Mouse (Mus musculus) ES-E14 (cell line): ENCODE results near the gene Olfr287. TPM values are rescaled to one million over a fixed set of nuclear protein-coding genes. Genes with fewer than 3 reads are reported as not detected.

Experiments
- DNase-seq: peaks from one replicate; pipeline ENCODE4 v3.0.0-alpha.2; 2013; ENCODE audit warnings: low read depth, low spot score
- H3K27ac ChIP-seq: 2 replicates; pipeline ENCODE4 v1.5.1; 2012; ENCODE audit warnings: low read depth, mild to moderate bottlenecking, low read length, moderate library complexity, mixed read lengths; ENCODE audit not compliant: poor library complexity, insufficient read depth, severe bottlenecking
- H3K36me3 ChIP-seq: 2 replicates; pipeline ENCODE4 v1.6.1; 2012; ENCODE audit warnings: mild to moderate bottlenecking, low read length, moderate library complexity, mixed read lengths; ENCODE audit not compliant: control insufficient read depth, poor library complexity, insufficient read depth, severe bottlenecking
- H3K4me1 ChIP-seq, 2 experiments: fragments of 150-350 bp in 1 of 2; sonication (generic) in 1 of 2; 2 replicates each; pipeline ENCODE4 v1.6.1; 2012; ENCODE audit warnings: low read length in 2 of 2, mild to moderate bottlenecking in 1 of 2, mixed read lengths in 1 of 2; ENCODE audit not compliant: control insufficient read depth in 2 of 2, insufficient read depth in 2 of 2, poor library complexity in 1 of 2
- H3K4me3 ChIP-seq, 2 experiments: fragments of 150-350 bp in 1 of 2; sonication (generic) in 1 of 2; 2 replicates each; pipeline ENCODE4 v1.5.1; 2012; ENCODE audit warnings: low read length in 2 of 2, low read depth in 1 of 2, mild to moderate bottlenecking in 1 of 2, mixed read lengths in 1 of 2; ENCODE audit not compliant: insufficient read depth in 1 of 2, poor library complexity in 1 of 2, severe bottlenecking in 1 of 2
- H3K9ac ChIP-seq: 2 replicates; pipeline ENCODE4 v1.6.1; 2012; ENCODE audit warnings: low read depth, mild to moderate bottlenecking, low read length, mixed read lengths; ENCODE audit not compliant: poor library complexity, insufficient read depth, severe bottlenecking
- H3K9me3 ChIP-seq: fragments of 150-350 bp; sonication (generic); 2 replicates; pipeline ENCODE4 v1.6.1; 2012; ENCODE audit warnings: low read depth, mild to moderate bottlenecking, low read length; ENCODE audit not compliant: control insufficient read depth, insufficient read depth
- CHD2 ChIP-seq: IDR thresholded peaks from 2 replicates; pipeline ENCODE4 v1.6.1; 2014; ENCODE audit warnings: mild to moderate bottlenecking, low read depth, low read length, inconsistent platforms
- HCFC1 ChIP-seq: IDR thresholded peaks from 2 replicates; pipeline ENCODE4 v1.6.1; 2012; ENCODE audit warnings: low read length, inconsistent platforms, borderline replicate concordance; ENCODE audit not compliant: insufficient read depth
- MAFK ChIP-seq: IDR thresholded peaks from 2 replicates; pipeline ENCODE4 v1.6.1; 2014; ENCODE audit warnings: mild to moderate bottlenecking, low read depth, low read length, inconsistent platforms; ENCODE audit not compliant: insufficient read depth
- ZC3H11A ChIP-seq: IDR thresholded peaks from 2 replicates; pipeline ENCODE4 v1.6.1; 2012; ENCODE audit warnings: low read depth, mild to moderate bottlenecking, inconsistent platforms, low read length, borderline replicate concordance
- ZNF384 ChIP-seq: IDR thresholded peaks from 2 replicates; pipeline ENCODE4 v1.6.1; 2012; ENCODE audit warnings: low read depth, low read length, inconsistent platforms
- in situ Hi-C, 2 experiments: fragments of 600-800 bp; cut with MboI; formaldehyde crosslinking; loops; one replicate each; pipeline ENCODE4 v1.15.1; 2025; ENCODE audit warnings: low sequenced_read_pairs in 2 of 2, inconsistent platforms in 1 of 2; ENCODE audit not compliant: unreplicated experiment in 2 of 2
- total RNA-seq: library from RNA; depleted of rRNA; stranded (reverse); fragments of 300-350 nt; gene quantifications from 2 replicates; pipeline ENCODE4 v1.2.3, GENCODE M21; 2012; rRNA removed

The Olfr287 gene
- total RNA-seq, 1 experiment = not detected

GRCm38 (mm10) chr15:98161026-98161805, 59.6 kb downstream of the Olfr287 start:
- Histone ChIP-seq H3K27ac (no peak overlapping the region), H3K9ac (no peak overlapping the region), H3K4me3 (no peak overlapping the region), H3K9me3 (no peaks in the 10 kb centered on the region), H3K4me1 (peaks cover 0 to 8% of the 10 kb centered on the region in 2 experiments; a peak in 2 of 4 replicates), H3K36me3 (no peaks in the 10 kb centered on the region)
- in situ Hi-C loops = no loop called here
- TF ChIP-seq HCFC1 = no peak
- TF ChIP-seq ZNF384 = no peak
- TF ChIP-seq MAFK = no peak
- TF ChIP-seq ZC3H11A = no peak
- TF ChIP-seq CHD2 = no peak
- no peak for DNase-seq

- in situ Hi-C loops = no loop called here
- H3K27ac ChIP-seq = no peak overlapping the region
- peaks cover 0 to 12% of the 10 kb centered on the region in 2 experiments; a peak in 2 of 4 replicates for H3K4me1 ChIP-seq
- H3K36me3 ChIP-seq = no peaks in the 10 kb centered on the region
- TF ChIP-seq MAFK (no peak), HCFC1 (no peak), ZNF384 (no peak), ZC3H11A (no peak), CHD2 (no peak)
- no peak overlapping the region for H3K9ac ChIP-seq
- H3K9me3 ChIP-seq = no peaks in the 10 kb centered on the region
- no peak overlapping the region for H3K4me3 ChIP-seq
- DNase-seq = no peak
Observed at GRCm38 (mm10) chr15:98157253-98157652, 63.6 kb downstream of the Olfr287 start.

Other genes starting within 250 kb of the Olfr287 start
- 9.5 and 10.9 TPM in 2 replicates for gene Col2a1, start 216.4 kb downstream of the Olfr287 start, total RNA-seq
- gene Pfkm, start 128.5 kb downstream of the Olfr287 start, total RNA-seq = 18.3 and 18.5 TPM in 2 replicates
- 20.5 and 27.2 TPM in 2 replicates for gene Senp1, start 127.3 kb downstream of the Olfr287 start, total RNA-seq
- 9.0 and 12.5 TPM in 2 replicates for gene Asb8, start 55.4 kb downstream of the Olfr287 start, total RNA-seq
- gene Ccdc184, start 53.9 kb downstream of the Olfr287 start, total RNA-seq = 0.32 and 0.80 TPM in 2 replicates
- not detected in 2 replicates for gene Olfr288, start 25.5 kb downstream of the Olfr287 start, total RNA-seq
- not detected in 2 replicates for gene Gm44579, start 79 bp downstream of the Olfr287 start, total RNA-seq
- not detected in 2 replicates for gene Olfr286, start 13.4 kb upstream of the Olfr287 start, total RNA-seq
- gene H1fnt, start 36.2 kb upstream of the Olfr287 start, total RNA-seq = 0.48 TPM in 1 of 2 replicates, not detected in the other
- 0.05 and 0.31 TPM in 2 replicates for gene Zfp641, start 75.1 kb upstream of the Olfr287 start, total RNA-seq
- gene Olfr285, start 96.3 kb upstream of the Olfr287 start, total RNA-seq = not detected in 2 replicates
- gene Olfr284, start 119.9 kb upstream of the Olfr287 start, total RNA-seq = not detected in 2 replicates
- gene Olfr283, start 159.9 kb upstream of the Olfr287 start, total RNA-seq = not detected in 2 replicates
- gene Olfr282, start 210.2 kb upstream of the Olfr287 start, total RNA-seq = not detected in 2 replicates
- gene Olfr281, start 231.5 kb upstream of the Olfr287 start, total RNA-seq = not detected in 2 replicates
- gene OR5BS1P, start 248.8 kb upstream of the Olfr287 start, total RNA-seq = not detected in 2 replicates